Mouse (Mus musculus): ENCODE measurements around the gene Tfcp2l1. TPM values are rescaled to one million over a fixed set of nuclear protein-coding genes. Genes with fewer than 3 reads are reported as not detected.

The Tfcp2l1 gene
- 0.62 and 0.75 TPM in 2 replicates for polyA plus RNA-seq (2015; fragmentation: Nextera tagmentation; extraction: Ambion mirVana)

- no peaks in the 10 kb centered on the region for H3K36me3 ChIP-seq (ENCODE audit: control insufficient read depth, insufficient read depth)
- H3K4me1 ChIP-seq (ENCODE audit: control insufficient read depth, insufficient read depth, low read length), result peaks cover 2% of the 10 kb centered on the region; the same call in 1 of the 2 replicates
- no peaks in the 10 kb centered on the region for H3K9me3 ChIP-seq (replicated peaks; ENCODE audit: control insufficient read depth, low read length)
- peak within 1 kb of the TSS; percentile 67 for H3K4me2 ChIP-seq (ENCODE audit: low read depth, low read length)
- H3K27me3 ChIP-seq (ENCODE audit: control insufficient read depth, insufficient read depth, low read length), result peaks cover 5% of the 10 kb centered on the region
- peak; percentile 92 for ATAC-seq (replicated peaks; ENCODE audit: extremely low read depth, insufficient read depth, low FRiP score)
- no peak within 1 kb of the TSS for H3K27ac ChIP-seq (ENCODE audit: low read length)
- H3K9ac ChIP-seq (ENCODE audit: low read length), result peak within 1 kb of the TSS; percentile 23
- WGBS, result under 1% methylated on average over 48 of the region's 48 CpGs
- peak within 1 kb of the TSS; percentile 49 for H3K4me3 ChIP-seq (ENCODE audit: low read length)
Observed at GRCm38 (mm10) chr1:118627781-118628464, at the start of gene Tfcp2l1. Gene Tfcp2l1, plus strand, starts transcription at chr1:118627945.

GRCm38 (mm10) chr1:118580174-118580702, 47.5 kb upstream of the Tfcp2l1 start:
- 91% methylated on average over 2 of the region's 2 CpGs for WGBS
- no peak for ATAC-seq (replicated peaks; ENCODE audit: extremely low read depth, insufficient read depth, low FRiP score)

GRCm38 (mm10) chr1:118581179-118581578, 46.6 kb upstream of the Tfcp2l1 start:
- Histone ChIP-seq H3K4me3 (ENCODE audit: low read length) (no peak overlapping the region), H3K9me3 (replicated peaks; ENCODE audit: control insufficient read depth, low read length) (no peaks in the 10 kb centered on the region), H3K27ac (ENCODE audit: low read length) (no peak overlapping the region), H3K4me1 (ENCODE audit: control insufficient read depth, insufficient read depth, low read length) (no peaks in the 10 kb centered on the region), H3K4me2 (ENCODE audit: low read depth, low read length) (no peak overlapping the region), H3K36me3 (ENCODE audit: control insufficient read depth, insufficient read depth) (peaks cover 44% of the 10 kb centered on the region), H3K27me3 (ENCODE audit: control insufficient read depth, insufficient read depth, low read length) (no peaks in the 10 kb centered on the region), H3K9ac (ENCODE audit: low read length) (no peak overlapping the region)
- WGBS, result 81% methylated on average over 8 of the region's 8 CpGs
- ATAC-seq (replicated peaks; ENCODE audit: extremely low read depth, insufficient read depth, low FRiP score), result no peak

More at GRCm38 (mm10) chr1:118580174-118580702, 47.5 kb upstream of the Tfcp2l1 start:
- Histone ChIP-seq H3K27ac (ENCODE audit: low read length) (no peak overlapping the region), H3K36me3 (ENCODE audit: control insufficient read depth, insufficient read depth) (peaks cover 53% of the 10 kb centered on the region), H3K4me2 (ENCODE audit: low read depth, low read length) (no peak overlapping the region), H3K27me3 (ENCODE audit: control insufficient read depth, insufficient read depth, low read length) (no peaks in the 10 kb centered on the region), H3K9ac (ENCODE audit: low read length) (no peak overlapping the region), H3K9me3 (replicated peaks; ENCODE audit: control insufficient read depth, low read length) (no peaks in the 10 kb centered on the region), H3K4me3 (ENCODE audit: low read length) (no peak overlapping the region), H3K4me1 (ENCODE audit: control insufficient read depth, insufficient read depth, low read length) (no peaks in the 10 kb centered on the region)

GRCm38 (mm10) chr1:118589721-118590120, 38.0 kb upstream of the Tfcp2l1 start:
- H3K9me3 ChIP-seq (replicated peaks; ENCODE audit: control insufficient read depth, low read length), result no peaks in the 10 kb centered on the region
- no peak overlapping the region for H3K9ac ChIP-seq (ENCODE audit: low read length)
- no peak overlapping the region for H3K27ac ChIP-seq (ENCODE audit: low read length)
- H3K4me3 ChIP-seq (ENCODE audit: low read length), result no peak overlapping the region
- H3K4me1 ChIP-seq (ENCODE audit: control insufficient read depth, insufficient read depth, low read length), result peaks cover 17% of the 10 kb centered on the region
- peaks cover 40% of the 10 kb centered on the region for H3K36me3 ChIP-seq (ENCODE audit: control insufficient read depth, insufficient read depth)
- no peak overlapping the region for H3K4me2 ChIP-seq (ENCODE audit: low read depth, low read length)
- H3K27me3 ChIP-seq (ENCODE audit: control insufficient read depth, insufficient read depth, low read length), result no peaks in the 10 kb centered on the region
- peak; percentile 61 for ATAC-seq (replicated peaks; ENCODE audit: extremely low read depth, insufficient read depth, low FRiP score)
- 61% methylated on average over 5 of the region's 5 CpGs for WGBS

GRCm38 (mm10) chr1:118592933-118593332, 34.8 kb upstream of the Tfcp2l1 start:
- Histone ChIP-seq H3K27me3 (ENCODE audit: control insufficient read depth, insufficient read depth, low read length) (no peaks in the 10 kb centered on the region), H3K27ac (ENCODE audit: low read length) (peak overlapping the region; percentile 52; the same call in 1 of the 2 replicates), H3K4me2 (ENCODE audit: low read depth, low read length) (no peak overlapping the region), H3K9me3 (replicated peaks; ENCODE audit: control insufficient read depth, low read length) (no peaks in the 10 kb centered on the region), H3K4me3 (ENCODE audit: low read length) (no peak overlapping the region), H3K4me1 (ENCODE audit: control insufficient read depth, insufficient read depth, low read length) (peaks cover 17% of the 10 kb centered on the region), H3K9ac (ENCODE audit: low read length) (no peak overlapping the region), H3K36me3 (ENCODE audit: control insufficient read depth, insufficient read depth) (peaks cover 52% of the 10 kb centered on the region)
- peak; percentile 76 for ATAC-seq (replicated peaks; ENCODE audit: extremely low read depth, insufficient read depth, low FRiP score)
- WGBS, result 48% methylated on average over 4 of the region's 4 CpGs

GRCm38 (mm10) chr1:118595395-118595794, 32.4 kb upstream of the Tfcp2l1 start:
- Histone ChIP-seq H3K4me1 (ENCODE audit: control insufficient read depth, insufficient read depth, low read length) (peaks cover 12% of the 10 kb centered on the region), H3K4me2 (ENCODE audit: low read depth, low read length) (no peak overlapping the region), H3K27me3 (ENCODE audit: control insufficient read depth, insufficient read depth, low read length) (no peaks in the 10 kb centered on the region), H3K9ac (ENCODE audit: low read length) (no peak overlapping the region), H3K27ac (ENCODE audit: low read length) (no peak overlapping the region), H3K36me3 (ENCODE audit: control insufficient read depth, insufficient read depth) (peaks cover 63% of the 10 kb centered on the region), H3K4me3 (ENCODE audit: low read length) (no peak overlapping the region), H3K9me3 (replicated peaks; ENCODE audit: control insufficient read depth, low read length) (no peaks in the 10 kb centered on the region)
- 27% methylated on average over 2 of the region's 2 CpGs for WGBS
- ATAC-seq (replicated peaks; ENCODE audit: extremely low read depth, insufficient read depth, low FRiP score), result no peak

GRCm38 (mm10) chr1:118597475-118598213, 30.1 kb upstream of the Tfcp2l1 start:
- Histone ChIP-seq H3K4me2 (ENCODE audit: low read depth, low read length) (no peak overlapping the region), H3K27me3 (ENCODE audit: control insufficient read depth, insufficient read depth, low read length) (no peaks in the 10 kb centered on the region), H3K36me3 (ENCODE audit: control insufficient read depth, insufficient read depth) (peaks cover 73% of the 10 kb centered on the region), H3K27ac (ENCODE audit: low read length) (no peak overlapping the region), H3K9me3 (replicated peaks; ENCODE audit: control insufficient read depth, low read length) (no peaks in the 10 kb centered on the region), H3K4me3 (ENCODE audit: low read length) (no peak overlapping the region), H3K4me1 (ENCODE audit: control insufficient read depth, insufficient read depth, low read length) (peaks cover 8% of the 10 kb centered on the region), H3K9ac (ENCODE audit: low read length) (no peak overlapping the region)
- no peak for ATAC-seq (replicated peaks; ENCODE audit: extremely low read depth, insufficient read depth, low FRiP score)
- WGBS, result 79% methylated on average over 2 of the region's 2 CpGs

- no peak overlapping the region for H3K4me3 ChIP-seq (ENCODE audit: low read length)
- no peaks in the 10 kb centered on the region for H3K9me3 ChIP-seq (replicated peaks; ENCODE audit: control insufficient read depth, low read length)
- no peak for ATAC-seq (replicated peaks; ENCODE audit: extremely low read depth, insufficient read depth, low FRiP score)
- 83% methylated on average over 3 of the region's 3 CpGs for WGBS
- H3K27ac ChIP-seq (ENCODE audit: low read length), result no peak overlapping the region
- H3K9ac ChIP-seq (ENCODE audit: low read length), result no peak overlapping the region
- no peaks in the 10 kb centered on the region for H3K27me3 ChIP-seq (ENCODE audit: control insufficient read depth, insufficient read depth, low read length)
- no peak overlapping the region for H3K4me2 ChIP-seq (ENCODE audit: low read depth, low read length)
- peaks cover 78% of the 10 kb centered on the region for H3K36me3 ChIP-seq (ENCODE audit: control insufficient read depth, insufficient read depth)
- peaks cover 8% of the 10 kb centered on the region for H3K4me1 ChIP-seq (ENCODE audit: control insufficient read depth, insufficient read depth, low read length)
Observed at GRCm38 (mm10) chr1:118598339-118598738, 29.4 kb upstream of the Tfcp2l1 start.
